Mouse (Mus musculus) MEL (cell line): Measurements from ENCODE around the gene Kcnk13. TPM values are rescaled to one million over a fixed set of nuclear protein-coding genes. Genes with fewer than 3 reads are reported as not detected.
A peak's percentile ranks its signal among the peaks of the same experiment; 100 is the strongest.

Source experiments
- DNase-seq: peaks from one replicate; pipeline ENCODE4 v3.0.0; 2011; ENCODE audit warnings: low read depth, low spot score
- H3K27ac ChIP-seq: 2 replicates; pipeline ENCODE4 v1.5.1; 2012; ENCODE audit warnings: low read depth, mild to moderate bottlenecking, control low read depth, low read length, moderate library complexity; ENCODE audit not compliant: control insufficient read depth
- H3K27me3 ChIP-seq, 2 experiments: fragments of 150-350 bp in 1 of 2; sonication (generic) in 1 of 2; 2 replicates each; pipeline ENCODE4 v1.6.1; 2012; ENCODE audit warnings: low read length in 2 of 2, mild to moderate bottlenecking in 2 of 2, improper control_type of control experiment in 1 of 2, moderate library complexity in 1 of 2; ENCODE audit not compliant: insufficient read depth in 2 of 2, control insufficient read depth in 1 of 2
- H3K36me3 ChIP-seq, 2 experiments: 2 replicates each; pipeline ENCODE4 v1.6.1; 2012 to 2014; ENCODE audit warnings: low read length in 2 of 2, improper control_type of control experiment in 1 of 2, inconsistent platforms in 1 of 2, mild to moderate bottlenecking in 1 of 2; ENCODE audit not compliant: insufficient read depth in 2 of 2, control insufficient read depth in 1 of 2
- H3K4me1 ChIP-seq, 2 experiments: fragments of 150-350 bp in 1 of 2; sonication (generic) in 1 of 2; 2 replicates each; pipeline ENCODE4 v1.6.1; 2012; ENCODE audit warnings: low read length in 2 of 2, improper control_type of control experiment in 1 of 2, mild to moderate bottlenecking in 1 of 2; ENCODE audit not compliant: insufficient read depth in 2 of 2, control insufficient read depth in 1 of 2
- H3K4me3 ChIP-seq, 2 experiments: fragments of 150-350 bp in 1 of 2; sonication (generic) in 1 of 2; 2 replicates each; pipeline ENCODE4 v1.5.1; 2012; ENCODE audit warnings: low read depth in 2 of 2, low read length in 2 of 2, mild to moderate bottlenecking in 2 of 2, moderate library complexity in 2 of 2, control low read depth in 1 of 2, improper control_type of control experiment in 1 of 2; ENCODE audit not compliant: control insufficient read depth in 1 of 2, insufficient read depth in 1 of 2
- H3K79me2 ChIP-seq: 2 replicates; pipeline ENCODE4 v1.6.1; 2012; ENCODE audit warnings: mild to moderate bottlenecking, low read length, moderate library complexity; ENCODE audit not compliant: control insufficient read depth, poor library complexity, insufficient read depth
- H3K9ac ChIP-seq: 2 replicates; pipeline ENCODE4 v1.6.1; 2012; ENCODE audit warnings: low read depth, mild to moderate bottlenecking, control low read depth, low read length, moderate library complexity; ENCODE audit not compliant: control insufficient read depth, poor library complexity, severe bottlenecking
- H3K9me3 ChIP-seq: fragments of 150-350 bp; sonication (generic); replicated peaks from 2 replicates; pipeline ENCODE4 v1.6.1; 2012; ENCODE audit warnings: mild to moderate bottlenecking, low read length, improper control_type of control experiment, moderate library complexity; ENCODE audit not compliant: insufficient read depth
- CHD2 ChIP-seq: IDR thresholded peaks from 2 replicates; pipeline ENCODE4 v1.6.1; 2011; ENCODE audit warnings: low read length, improper control_type of control experiment
- CTCF ChIP-seq, 3 experiments: IDR thresholded peaks in 2 of 3; conservative IDR thresholded peaks in 1 of 3; 2 replicates each; pipeline ENCODE4 v1.5.1; 2011 to 2012; ENCODE audit warnings: low read length in 3 of 3, low read depth in 2 of 3, mild to moderate bottlenecking in 2 of 3, improper control_type of control experiment in 1 of 3, inconsistent platforms in 1 of 3, mixed read lengths in 1 of 3, moderate library complexity in 1 of 3; ENCODE audit not compliant: control insufficient read depth in 1 of 3, insufficient read depth in 1 of 3, poor library complexity in 1 of 3, severe bottlenecking in 1 of 3
- ELF1 ChIP-seq: IDR thresholded peaks from 2 replicates; pipeline ENCODE4 v1.6.1; 2014; ENCODE audit warnings: low read depth, mild to moderate bottlenecking, inconsistent platforms, low read length, improper control_type of control experiment, moderate library complexity
- ETS1 ChIP-seq: IDR thresholded peaks from 2 replicates; pipeline ENCODE4 v1.6.1; 2012; ENCODE audit warnings: low read depth, mild to moderate bottlenecking, inconsistent platforms, low read length, improper control_type of control experiment, moderate library complexity
- GATA1 ChIP-seq: IDR thresholded peaks from 2 replicates; pipeline ENCODE4 v1.6.1; 2011; ENCODE audit warnings: low read depth, low read length, improper control_type of control experiment
- JUND ChIP-seq: IDR thresholded peaks from 2 replicates; pipeline ENCODE4 v1.6.1; 2011; ENCODE audit warnings: low read depth, mild to moderate bottlenecking, improper control_type of control experiment, low read length
- MAFK ChIP-seq: IDR thresholded peaks from 2 replicates; pipeline ENCODE4 v1.6.1; 2011; ENCODE audit warnings: low read depth, mild to moderate bottlenecking, low read length, improper control_type of control experiment, borderline replicate concordance
- MEF2A ChIP-seq: IDR thresholded peaks from 2 replicates; pipeline ENCODE4 v1.6.1; 2014; ENCODE audit warnings: low read depth, mild to moderate bottlenecking, inconsistent platforms, low read length, improper control_type of control experiment; ENCODE audit not compliant: poor library complexity, insufficient replicate concordance, severe bottlenecking; ENCODE audit errors: extremely low read depth
- MYB ChIP-seq: IDR thresholded peaks from 2 replicates; pipeline ENCODE4 v1.6.1; 2011; ENCODE audit warnings: mild to moderate bottlenecking, low read depth, low read length, improper control_type of control experiment
- MYC ChIP-seq: IDR thresholded peaks from 2 replicates; pipeline ENCODE4 v1.6.1; 2011; ENCODE audit warnings: low read depth, mild to moderate bottlenecking, low read length, improper control_type of control experiment, moderate library complexity
- POLR2AphosphoS2 ChIP-seq: IDR thresholded peaks from 2 replicates; pipeline ENCODE4 v1.6.1; 2011; ENCODE audit warnings: low read length, improper control_type of control experiment
- POLR2AphosphoS5 ChIP-seq: IDR thresholded peaks from 2 replicates; pipeline ENCODE4 v1.6.1; 2012; ENCODE audit warnings: low read depth, borderline replicate concordance, mild to moderate bottlenecking, inconsistent platforms, low read length, moderate library complexity, mixed read lengths
- RAD21 ChIP-seq: IDR thresholded peaks from 2 replicates; pipeline ENCODE4 v1.6.1; 2011; ENCODE audit warnings: mild to moderate bottlenecking, low read depth, low read length, improper control_type of control experiment
- RCOR1 ChIP-seq: IDR thresholded peaks from 2 replicates; pipeline ENCODE4 v1.6.1; 2012; ENCODE audit warnings: low read depth, mild to moderate bottlenecking, inconsistent platforms, low read length, improper control_type of control experiment
- SIN3A ChIP-seq: IDR thresholded peaks from 2 replicates; pipeline ENCODE4 v1.6.1; 2012; ENCODE audit warnings: low read length, improper control_type of control experiment, inconsistent platforms
- SMC3 ChIP-seq: IDR thresholded peaks from 2 replicates; pipeline ENCODE4 v1.6.1; 2011; ENCODE audit warnings: low read depth, low read length, improper control_type of control experiment
- TCF12 ChIP-seq: IDR thresholded peaks from 2 replicates; pipeline ENCODE4 v1.6.1; 2014; ENCODE audit warnings: low read depth, mild to moderate bottlenecking, inconsistent platforms, low read length, improper control_type of control experiment, moderate library complexity
- UBTF ChIP-seq: IDR thresholded peaks from 2 replicates; pipeline ENCODE4 v1.6.1; 2012; ENCODE audit warnings: low read depth, mild to moderate bottlenecking, inconsistent platforms, low read length, improper control_type of control experiment, moderate library complexity, borderline replicate concordance; ENCODE audit not compliant: insufficient read depth
- USF2 ChIP-seq, 2 experiments: IDR thresholded peaks; 2 replicates each; pipeline ENCODE4 v1.6.1; 2011 to 2012; ENCODE audit warnings: improper control_type of control experiment in 2 of 2, low read length in 2 of 2, borderline replicate concordance in 1 of 2, inconsistent platforms in 1 of 2, low read depth in 1 of 2, mild to moderate bottlenecking in 1 of 2; ENCODE audit not compliant: insufficient read depth in 1 of 2
- ZC3H11A ChIP-seq: IDR thresholded peaks from 2 replicates; pipeline ENCODE4 v1.6.1; 2012; ENCODE audit warnings: low read depth, mild to moderate bottlenecking, inconsistent platforms, low read length, improper control_type of control experiment
- ZMIZ1 ChIP-seq: IDR thresholded peaks from 2 replicates; pipeline ENCODE4 v1.6.1; 2012; ENCODE audit warnings: low read depth, mild to moderate bottlenecking, inconsistent platforms, low read length, improper control_type of control experiment, moderate library complexity
- ZNF384 ChIP-seq: IDR thresholded peaks from 2 replicates; pipeline ENCODE4 v1.6.1; 2012; ENCODE audit warnings: low read depth, mild to moderate bottlenecking, inconsistent platforms, low read length, improper control_type of control experiment
- polyA plus RNA-seq, 2 experiments: library from polyadenylated mRNA; stranded (reverse) in 1 of 2; unstranded in 1 of 2; fragments of >175 nt in 1 of 2; fragments of >200 nt in 1 of 2; gene quantifications; 2 replicates each; pipeline versions ENCODE4 v1.2.1 to v1.2.4; 2012; ENCODE audit warnings: low replicate concordance in 2 of 2, low read depth in 1 of 2; ENCODE audit not compliant: insufficient read length in 2 of 2, insufficient read depth in 1 of 2, missing spikeins in 1 of 2
- total RNA-seq: library from RNA; depleted of rRNA; stranded (reverse); fragments of 300-350 nt; gene quantifications from 2 replicates; pipeline ENCODE4 v1.2.3, GENCODE M21; 2012

Gene Kcnk13
- total and polyA plus RNA-seq, 3 experiments: not detected

DNA sequence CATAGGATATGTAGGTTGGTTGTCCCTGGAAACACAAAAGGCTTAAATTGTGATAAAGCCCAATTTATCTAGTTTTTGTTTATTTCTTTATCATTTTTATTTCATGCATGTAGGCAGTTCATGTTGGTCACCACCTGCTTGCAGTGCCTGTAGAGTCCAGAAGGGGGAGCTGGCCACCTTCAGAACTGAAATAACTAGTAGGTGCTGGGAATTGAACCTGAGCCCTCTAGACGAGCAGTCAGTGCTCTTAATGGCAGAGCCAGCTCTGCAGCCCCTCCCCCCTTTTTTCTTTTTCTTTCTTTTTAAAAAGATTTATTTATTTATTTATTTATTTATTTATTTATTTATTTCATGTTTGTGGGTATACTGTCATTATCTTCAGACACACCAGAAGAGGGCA lies 9.4 kb downstream of the Kcnk13 start:
- H3K4me3 ChIP-seq: no peak overlapping the region
- H3K4me1 ChIP-seq: no peaks in the 10 kb centered on the region
- peaks cover 0 to 3% of the 10 kb centered on the region in 2 experiments; a peak in 1 of 4 replicates for H3K27me3 ChIP-seq
- no peaks in the 10 kb centered on the region for H3K9me3 ChIP-seq
- peak; percentile 69 for TF ChIP-seq ZC3H11A
- no peak for TF ChIP-seq ELF1
- no peak for TF ChIP-seq MAFK
- TF ChIP-seq RCOR1: no peak
- TF ChIP-seq SIN3A: no peak
- TF ChIP-seq TCF12: no peak
- TF ChIP-seq CTCF (IDR thresholded peaks at IDR 0.05 in 2 of 3, conservative IDR thresholded peaks at IDR 0.05 in 1 of 3; ENCODE audit: control insufficient read depth in 1 of 3, insufficient read depth in 1 of 3, low read depth in 2 of 3, low read length in 3 of 3, poor library complexity in 1 of 3, severe bottlenecking in 1 of 3): peak; percentile 66 to 75 (median 74)
- TF ChIP-seq UBTF: no peak
- TF ChIP-seq ZMIZ1: no peak
- no peak for TF ChIP-seq CHD2
- TF ChIP-seq RAD21: peak; percentile 79
- no peak for TF ChIP-seq MYC
- no peak for TF ChIP-seq JUND
- peak; percentile 70 for TF ChIP-seq SMC3
- TF ChIP-seq USF2 (IDR thresholded peaks at IDR 0.05; ENCODE audit: borderline replicate concordance in 1 of 2, insufficient read depth in 1 of 2, low read depth in 1 of 2, low read length in 2 of 2): no peak
- no peak for TF ChIP-seq MEF2A
- TF ChIP-seq MYB: no peak
- no peak for TF ChIP-seq ZNF384
- no peak for TF ChIP-seq ETS1
- no peak for TF ChIP-seq GATA1
- no peak for TF ChIP-seq POLR2AphosphoS5
- DNase-seq: peak; percentile 74
- no peak overlapping the region for H3K9ac ChIP-seq
- H3K36me3 ChIP-seq: no peaks in the 10 kb centered on the region
- H3K79me2 ChIP-seq: no peaks in the 10 kb centered on the region
- no peak overlapping the region for H3K27ac ChIP-seq

DNA sequence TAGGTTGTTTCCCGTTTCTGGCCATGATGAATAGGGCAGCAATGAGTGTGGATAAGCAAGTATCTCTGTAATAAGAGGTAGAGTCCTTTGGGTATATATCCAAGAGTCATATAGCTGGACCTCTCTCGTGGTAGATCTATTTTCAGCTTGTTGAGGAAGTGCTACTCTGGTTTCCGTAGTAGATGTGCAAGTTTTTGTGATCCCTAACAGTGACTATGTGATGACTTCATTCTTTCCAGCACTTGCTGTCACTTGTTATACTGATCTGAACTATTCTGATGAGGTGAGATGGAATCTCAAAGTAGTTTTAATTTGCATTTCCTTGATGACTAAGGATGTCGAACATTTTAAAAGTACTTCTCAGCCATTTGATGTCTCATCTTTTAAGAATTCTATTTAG lies 15.2 kb downstream of the Kcnk13 start:
- TF ChIP-seq POLR2AphosphoS2: no peak
- no peak for TF ChIP-seq POLR2AphosphoS5
- no peak for TF ChIP-seq ZMIZ1
- no peak for TF ChIP-seq USF2 (IDR thresholded peaks at IDR 0.05; ENCODE audit: borderline replicate concordance in 1 of 2, insufficient read depth in 1 of 2, low read depth in 1 of 2, low read length in 2 of 2)
- no peak for TF ChIP-seq CHD2
- Histone ChIP-seq H3K4me3 (no peak overlapping the region), H3K27ac (no peak overlapping the region), H3K4me1 (no peaks in the 10 kb centered on the region), H3K79me2 (no peaks in the 10 kb centered on the region), H3K27me3 (peaks cover 0 to 2% of the 10 kb centered on the region in 2 experiments; a peak in 1 of 4 replicates), H3K36me3 (no peaks in the 10 kb centered on the region), H3K9me3 (no peaks in the 10 kb centered on the region), H3K9ac (no peak overlapping the region)
- no peak for DNase-seq
